Mouse (Mus musculus) fibroblast of lung, adult 2 months (primary cell): Measurements from ENCODE around the gene Olfr692.
"Not testable (repeated sequence)": the region's sequence is repeated elsewhere in the genome, so short reads cannot be mapped to it uniquely, and the experiment has no call there.

ENCODE experiments used
- DNase-seq: peaks from one replicate; pipeline ENCODE4 v3.0.0-alpha.2; 2011; ENCODE audit warnings: low read depth

Gene Olfr692

DNA sequence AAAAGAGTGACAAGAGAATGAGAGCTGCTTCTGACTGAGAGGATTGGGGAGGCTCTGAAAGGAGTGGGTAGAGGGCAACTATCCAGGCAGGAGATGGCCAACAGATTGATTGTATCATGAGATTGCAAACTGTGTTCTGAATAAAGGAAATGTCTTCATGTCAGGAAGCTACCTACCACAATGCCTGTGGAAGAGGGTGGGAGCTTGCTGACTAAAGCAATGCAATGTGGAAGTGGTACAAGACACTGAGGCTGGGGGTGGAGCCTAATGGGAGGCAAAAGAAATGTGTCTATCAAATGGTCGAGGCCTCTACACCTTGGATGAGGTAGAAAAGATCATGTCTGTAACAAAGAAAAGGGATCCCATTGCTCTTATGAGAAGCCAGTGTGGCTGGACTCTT lies 38.3 kb downstream of the Olfr692 start:
- DNase-seq = no peak

DNA sequence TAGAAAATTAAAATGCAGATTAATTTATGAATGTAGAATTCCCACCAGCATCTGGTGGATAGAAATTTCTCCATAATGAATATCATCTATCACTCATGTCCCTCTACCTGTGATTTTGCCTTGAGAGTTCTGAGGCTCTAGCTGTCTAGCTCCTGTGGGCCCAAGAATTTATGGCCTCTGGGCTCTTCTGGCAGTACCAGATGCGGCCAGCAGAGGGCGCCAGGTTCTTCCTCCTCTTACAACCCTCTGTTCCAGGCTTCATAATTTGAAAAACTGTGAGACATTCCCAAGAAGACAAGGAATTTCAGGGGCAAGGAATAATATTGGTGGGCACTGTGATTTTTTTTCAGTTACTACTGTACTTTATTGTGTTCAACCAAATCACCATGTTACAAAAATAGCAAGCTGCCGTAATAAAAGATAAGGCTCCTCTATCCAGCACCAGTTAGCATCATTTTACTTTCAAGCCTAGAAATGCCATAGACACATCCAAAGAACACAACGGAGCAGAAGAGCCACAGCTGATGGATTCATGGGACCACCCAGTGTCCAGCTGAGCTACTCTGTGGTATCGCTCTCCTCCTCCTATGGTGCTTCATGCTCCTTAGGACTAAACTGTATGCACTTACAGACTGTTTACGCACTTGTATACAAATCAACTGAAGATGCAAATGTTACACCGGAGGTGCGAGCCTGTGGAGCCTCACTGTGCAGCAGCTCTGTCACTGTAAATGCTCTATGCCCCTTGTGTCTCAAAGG lies 44.0 kb downstream of the Olfr692 start:
- DNase-seq = not testable (repeated sequence)

- no peak for DNase-seq
Measured at GRCm38 (mm10) chr7:105414385-105414784, 46.4 kb downstream of the Olfr692 start.

DNA sequence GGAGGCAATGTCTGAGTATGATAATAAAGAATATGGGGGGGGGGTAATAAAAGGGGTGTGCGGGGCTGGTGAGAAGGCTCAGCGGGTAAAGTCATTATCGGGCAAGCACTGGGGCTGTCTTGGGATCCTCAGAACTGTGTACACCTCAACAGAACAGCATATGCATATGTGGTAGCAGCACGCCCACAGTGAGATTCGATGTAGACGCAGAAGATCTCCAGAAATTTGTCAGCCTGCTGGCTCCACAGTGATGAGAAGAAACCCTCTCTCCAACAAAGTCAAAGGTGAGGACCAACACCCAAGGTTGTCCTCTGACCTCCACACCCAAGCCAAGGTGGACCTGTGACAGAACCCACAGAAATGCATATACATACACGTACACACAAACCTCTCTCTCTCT lies 48.5 kb downstream of the Olfr692 start:
- no peak for DNase-seq

DNA sequence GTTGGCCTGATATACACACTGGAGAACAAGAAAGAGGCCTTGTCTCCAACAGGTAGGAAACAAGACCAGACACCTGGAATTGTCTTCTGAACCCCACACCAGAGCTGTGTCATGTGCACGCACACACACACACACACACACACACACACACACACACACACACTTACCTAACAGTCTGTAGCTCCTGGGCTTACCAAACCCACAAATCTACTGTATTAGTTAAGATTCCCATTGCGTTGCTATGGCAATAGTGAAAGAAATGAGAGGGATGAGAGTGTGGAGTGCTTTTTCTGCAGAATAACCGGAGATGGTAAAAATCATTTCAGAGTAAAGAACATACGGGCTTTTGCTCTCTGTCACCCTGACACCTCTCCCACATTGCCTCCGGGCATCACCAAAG lies 50.1 kb downstream of the Olfr692 start:
- DNase-seq = no peak
